Mouse (Mus musculus): ENCODE results near the gene Fscn2.
A peak's percentile ranks its signal among the peaks of the same experiment; 100 is the strongest.
"Not testable (repeated sequence)": the region's sequence is repeated elsewhere in the genome, so short reads cannot be mapped to it uniquely, and the experiment has no call there.

Gene Fscn2

DNA sequence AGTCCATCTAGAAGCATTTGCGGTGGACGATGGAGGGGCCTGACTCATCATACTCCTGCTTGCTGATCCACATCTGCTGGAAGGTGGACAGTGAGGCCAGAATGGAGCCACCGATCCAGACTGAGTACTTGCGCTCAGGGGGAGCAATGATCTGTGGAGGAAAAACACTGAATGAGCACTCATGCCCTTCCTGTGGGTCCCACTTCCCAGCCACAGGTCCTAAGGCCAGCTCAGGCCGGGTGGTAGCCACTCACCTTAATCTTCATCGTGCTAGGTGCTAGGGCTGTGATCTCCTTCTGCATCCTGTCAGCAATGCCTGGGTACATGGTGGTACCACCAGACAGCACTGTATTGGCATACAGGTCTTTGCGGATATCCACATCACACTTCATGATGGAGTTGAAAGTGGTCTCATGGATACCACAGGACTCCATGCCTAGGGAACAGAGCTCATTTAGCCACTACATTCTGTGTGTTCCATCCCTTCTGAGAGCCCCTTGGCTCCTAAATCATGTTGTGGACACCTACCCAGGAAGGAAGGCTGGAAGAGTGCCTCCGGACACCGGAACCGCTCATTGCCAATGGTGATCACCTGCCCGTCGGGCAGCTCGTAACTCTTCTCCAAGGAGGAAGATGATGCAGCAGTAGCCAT lies 14.8 kb upstream of the Fscn2 start:
- DNase-seq (ENCODE audit: low spot score) = not testable (repeated sequence)

DNA sequence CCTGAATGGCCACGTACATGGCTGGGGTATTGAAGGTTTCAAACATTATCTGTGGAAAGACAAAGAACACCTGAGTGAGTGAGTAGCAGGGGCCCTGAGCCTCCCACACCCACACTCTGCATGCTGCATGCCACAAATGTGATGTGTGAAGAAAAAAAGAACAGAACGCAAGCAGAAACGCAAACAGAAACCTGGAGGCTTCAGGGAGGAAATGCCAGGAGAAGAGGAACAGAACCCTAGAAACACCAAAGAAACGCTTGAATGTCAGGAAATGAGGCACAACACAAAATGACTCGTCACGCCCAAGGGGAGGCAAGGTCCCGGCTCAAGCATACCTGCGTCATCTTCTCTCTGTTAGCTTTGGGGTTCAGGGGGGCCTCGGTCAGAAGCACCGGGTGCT lies 14.0 kb upstream of the Fscn2 start:
- DNase-seq (ENCODE audit: low spot score) = no peak

DNA sequence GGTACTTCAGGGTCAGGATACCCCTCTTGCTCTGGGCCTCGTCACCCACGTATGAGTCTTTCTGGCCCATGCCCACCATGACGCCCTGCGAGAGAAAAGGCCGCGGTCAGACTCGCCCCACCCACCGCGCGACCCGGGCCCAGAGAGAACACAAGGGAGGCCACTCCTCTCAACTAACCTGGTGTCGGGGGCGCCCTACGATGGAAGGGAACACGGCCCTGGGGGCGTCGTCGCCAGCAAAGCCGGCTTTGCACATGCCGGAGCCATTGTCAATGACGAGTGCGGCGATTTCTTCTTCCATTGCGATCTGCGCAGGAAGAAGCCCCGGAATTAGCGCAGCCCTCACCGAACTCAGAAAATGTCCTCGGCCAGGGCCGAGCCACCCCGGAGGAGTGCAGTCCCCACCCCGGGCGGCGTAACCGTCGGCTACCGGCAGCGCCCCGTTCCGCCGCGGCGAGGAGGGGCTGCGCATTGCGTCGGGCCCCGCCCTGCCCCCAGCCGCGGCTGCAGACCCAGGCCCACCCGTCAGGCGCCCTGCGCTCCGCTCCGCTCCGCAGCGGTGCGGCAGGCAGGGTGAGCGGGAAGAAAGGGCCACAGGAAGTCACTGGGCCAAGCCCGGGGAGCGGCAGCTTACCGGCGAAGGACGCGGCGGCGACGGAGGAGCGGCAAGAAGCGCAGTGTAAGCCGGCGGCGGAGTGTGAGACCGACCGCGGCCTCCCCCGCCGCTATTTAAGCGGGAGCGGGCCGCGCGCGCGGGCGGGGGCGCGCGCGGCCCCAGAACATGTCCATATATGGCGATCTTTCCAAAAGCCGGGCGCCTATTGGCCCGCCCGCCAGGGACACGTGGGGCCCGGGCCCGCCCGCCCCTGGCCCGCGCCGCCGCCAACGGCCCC lies 13.3 kb upstream of the Fscn2 start, which contains the start of gene Actg1:
Actg1 (minus strand) TSS at position 752 of the 893 bp plus-strand sequence.
- DNase-seq (ENCODE audit: low spot score) = peak; percentile 74

DNA sequence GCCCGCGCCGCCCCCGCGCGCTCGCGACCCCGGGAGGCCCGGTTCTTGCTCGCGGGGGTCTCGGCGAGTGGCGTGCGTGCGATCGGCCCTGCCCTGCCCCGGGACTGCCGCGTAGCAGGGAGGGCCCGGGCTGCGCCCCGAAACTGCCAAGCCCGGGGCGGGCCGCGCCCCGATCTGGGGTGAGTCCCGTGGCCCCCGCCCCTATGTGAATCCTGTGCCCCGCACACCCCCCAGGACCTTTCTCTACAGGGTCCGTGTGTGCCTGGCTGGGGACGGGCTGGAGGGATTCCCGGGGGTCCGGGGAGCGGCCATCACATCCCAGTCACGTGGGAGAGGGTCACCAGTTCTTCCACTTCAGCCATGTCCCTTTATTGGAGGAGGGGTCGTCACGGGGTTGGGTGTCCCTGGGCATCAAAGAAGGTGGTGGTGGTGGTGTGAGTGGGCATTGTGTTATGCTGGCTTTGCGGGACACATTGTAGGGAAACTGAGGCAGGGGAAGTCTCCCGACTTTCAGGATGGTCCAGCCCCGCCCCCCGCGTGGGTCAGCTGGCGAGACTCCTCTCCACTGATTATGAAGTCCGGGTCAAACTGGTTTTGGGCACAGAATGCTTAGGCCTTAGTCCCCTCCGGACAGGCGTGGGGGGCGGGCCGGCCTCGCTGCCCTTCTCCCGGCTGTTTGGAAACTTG lies 12.5 kb upstream of the Fscn2 start:
- DNase-seq (ENCODE audit: low spot score) = no peak

DNA sequence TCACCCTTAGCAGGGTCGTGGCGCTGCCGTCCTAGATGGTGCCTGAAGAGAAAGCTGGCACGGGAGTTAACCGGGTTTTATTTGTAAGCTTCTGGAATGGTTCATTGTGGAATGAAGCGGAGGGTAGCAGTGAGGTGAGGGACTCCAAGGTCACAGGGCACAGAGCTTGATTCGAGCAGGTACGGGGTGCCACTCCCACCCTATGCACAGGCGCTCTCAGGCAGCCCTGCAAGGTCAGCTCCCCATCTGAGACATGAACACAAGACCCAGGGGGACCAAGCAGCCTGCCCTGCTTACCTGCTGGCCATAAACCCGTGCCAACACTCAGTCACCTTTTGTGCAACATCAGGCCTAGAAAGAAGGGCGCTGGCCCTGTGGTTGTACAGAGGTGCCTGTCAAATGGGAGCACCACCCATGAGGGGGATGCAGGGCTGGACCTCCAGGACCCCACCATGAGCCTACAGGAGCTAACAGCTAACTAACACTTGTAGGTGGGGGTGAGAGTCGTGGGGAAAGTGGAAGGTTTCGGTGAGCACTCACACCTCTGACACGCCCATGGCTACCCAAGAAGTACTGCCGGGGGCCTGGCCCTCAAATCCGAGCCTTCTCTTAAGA lies 11.9 kb upstream of the Fscn2 start:
- DNase-seq (ENCODE audit: low spot score) = no peak

DNA sequence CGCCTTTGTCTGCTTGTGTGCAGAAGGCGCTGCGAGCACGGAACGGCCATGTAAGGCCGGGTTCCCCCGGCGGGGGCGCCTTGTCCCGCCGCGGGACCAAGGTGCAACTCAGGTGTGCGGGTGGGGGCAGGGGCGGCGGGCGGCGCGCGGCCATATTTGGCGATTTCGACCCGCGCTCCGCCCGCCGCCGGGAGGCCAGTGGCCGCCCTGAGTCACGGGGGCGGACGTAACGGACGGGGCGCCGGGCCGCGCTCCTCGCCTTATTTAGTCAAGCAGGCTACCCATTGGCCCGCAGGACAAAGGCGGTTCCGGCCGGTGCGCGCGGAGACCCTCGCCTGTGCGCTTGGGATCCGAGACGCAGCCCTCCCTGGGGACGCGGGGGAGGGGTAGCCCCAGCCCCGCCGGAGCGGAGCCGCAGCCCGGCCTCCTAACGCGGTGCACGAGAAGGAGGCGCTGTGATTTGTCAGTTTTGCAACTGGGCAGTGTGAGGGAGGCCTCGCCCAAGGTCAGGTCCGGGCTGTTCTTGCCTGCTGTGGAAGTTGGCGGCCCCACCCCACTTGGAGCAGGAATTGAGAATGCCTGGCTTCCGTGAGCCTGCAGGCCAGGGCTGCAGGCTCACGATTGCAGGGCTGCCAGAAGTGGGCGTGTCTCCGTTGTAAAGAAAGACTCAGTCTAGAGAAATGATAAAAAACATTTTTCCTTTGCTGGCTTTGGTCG lies 11.2 kb upstream of the Fscn2 start:
- DNase-seq (ENCODE audit: low spot score) = peak; percentile 58

DNA sequence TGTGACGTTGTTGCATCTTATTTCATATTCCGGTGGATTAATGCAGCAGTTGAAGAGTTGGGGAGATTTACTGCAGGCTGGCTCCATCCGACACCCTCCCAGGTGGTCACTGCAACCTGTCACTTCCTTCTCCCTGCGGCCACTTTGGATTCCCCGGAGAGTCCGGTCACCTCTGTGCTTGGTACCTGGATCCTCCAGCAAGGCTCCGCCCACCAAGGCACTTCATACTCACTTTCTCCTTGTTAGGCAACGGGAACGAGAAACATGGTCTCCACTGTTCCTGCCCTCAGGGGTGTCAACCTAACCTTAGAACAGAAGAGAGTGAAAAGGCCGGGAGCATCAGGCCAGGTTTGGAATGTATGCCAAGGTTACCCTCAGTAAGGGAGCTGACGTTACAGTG lies 10.6 kb upstream of the Fscn2 start:
- DNase-seq (ENCODE audit: low spot score) = no peak

DNA sequence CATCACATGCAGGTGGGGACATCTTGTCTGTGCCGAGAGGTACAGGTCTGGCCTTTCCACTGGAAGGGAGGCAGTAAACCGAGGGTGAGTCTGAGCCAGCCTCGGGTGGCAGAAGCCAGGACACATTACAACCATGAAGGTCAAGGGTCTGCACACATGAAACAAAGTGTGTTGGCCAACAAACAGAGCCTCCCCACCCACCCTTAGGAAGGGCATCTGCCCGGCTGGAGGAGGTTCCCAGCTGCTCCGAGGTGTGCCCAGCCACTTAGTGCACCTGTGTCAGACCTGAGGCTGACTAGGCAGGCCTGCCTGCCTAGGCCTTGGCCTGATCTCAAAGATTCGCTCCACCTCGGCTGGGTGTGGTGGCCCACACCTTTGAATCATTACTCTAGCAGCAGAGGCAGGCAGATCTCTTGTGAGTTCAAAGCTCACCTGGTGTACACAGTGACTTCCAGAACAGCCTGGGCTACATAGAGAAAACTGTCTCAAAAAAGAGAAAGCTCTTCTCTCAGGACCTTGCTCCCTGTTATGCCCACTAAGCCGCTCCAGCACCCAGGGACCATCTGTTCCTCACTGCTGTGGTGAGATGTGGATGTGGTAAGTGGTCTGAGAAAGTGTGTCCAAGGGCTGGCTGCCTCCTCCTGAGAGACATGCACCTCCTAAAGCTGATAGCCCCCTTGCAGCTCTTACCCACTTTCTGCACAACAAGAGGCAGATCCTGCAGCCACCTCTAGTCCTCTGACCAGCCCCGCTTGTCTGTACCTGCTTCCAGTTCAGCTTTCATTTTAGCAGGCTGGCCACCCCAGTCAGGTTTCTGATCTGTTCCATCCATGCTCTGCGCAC lies 9.9 kb upstream of the Fscn2 start:
- DNase-seq (ENCODE audit: low spot score) = no peak

DNA sequence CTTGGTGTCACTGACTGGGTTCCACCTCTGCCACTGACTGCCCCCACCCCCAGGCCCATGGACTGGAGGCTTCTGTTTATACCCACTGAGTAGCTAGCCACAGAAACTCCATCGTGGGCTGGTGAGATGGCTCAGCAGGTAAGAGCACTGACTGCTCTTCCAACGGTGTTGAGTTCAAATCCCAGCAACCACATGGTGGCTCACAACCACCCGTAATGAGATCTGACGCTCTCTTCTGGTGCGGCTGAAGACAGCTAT lies 9.3 kb upstream of the Fscn2 start:
- DNase-seq (ENCODE audit: low spot score) = not testable (repeated sequence)

DNA sequence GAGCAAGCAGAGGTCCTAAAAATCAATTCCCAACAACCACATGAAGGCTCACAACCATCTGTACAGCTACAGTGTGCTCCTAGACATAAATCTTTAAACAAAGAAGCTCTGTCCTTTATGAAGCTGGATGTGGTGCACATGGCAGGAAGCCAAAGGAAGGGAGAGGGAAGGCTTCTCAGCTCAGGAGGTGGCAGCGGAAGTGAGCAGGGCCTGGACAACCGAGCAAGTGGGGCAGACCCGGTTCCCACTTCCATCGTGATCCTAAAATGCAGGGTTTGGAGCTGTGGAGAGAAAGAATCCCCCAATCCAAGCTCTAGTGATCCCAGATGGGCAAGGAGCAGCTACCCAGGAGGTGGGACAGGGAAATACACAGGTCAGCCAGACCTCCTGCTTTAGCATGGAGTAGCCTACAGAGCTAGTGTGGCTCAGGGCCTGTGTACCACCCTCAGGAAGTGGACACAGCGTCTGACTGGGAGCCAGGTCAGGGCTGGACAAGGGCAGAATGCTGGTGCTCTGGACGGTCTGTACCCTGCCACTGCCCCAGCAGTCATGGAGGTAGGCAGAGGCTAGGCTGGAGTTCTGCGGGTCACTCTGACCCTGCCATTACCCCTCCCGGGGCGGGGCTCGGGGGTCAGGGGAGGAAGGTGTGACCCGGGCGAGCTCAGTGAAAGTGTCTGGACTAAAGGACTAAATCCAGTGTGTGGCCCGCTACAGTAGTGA lies 8.6 kb upstream of the Fscn2 start:
- no peak for DNase-seq (ENCODE audit: low spot score)

DNA sequence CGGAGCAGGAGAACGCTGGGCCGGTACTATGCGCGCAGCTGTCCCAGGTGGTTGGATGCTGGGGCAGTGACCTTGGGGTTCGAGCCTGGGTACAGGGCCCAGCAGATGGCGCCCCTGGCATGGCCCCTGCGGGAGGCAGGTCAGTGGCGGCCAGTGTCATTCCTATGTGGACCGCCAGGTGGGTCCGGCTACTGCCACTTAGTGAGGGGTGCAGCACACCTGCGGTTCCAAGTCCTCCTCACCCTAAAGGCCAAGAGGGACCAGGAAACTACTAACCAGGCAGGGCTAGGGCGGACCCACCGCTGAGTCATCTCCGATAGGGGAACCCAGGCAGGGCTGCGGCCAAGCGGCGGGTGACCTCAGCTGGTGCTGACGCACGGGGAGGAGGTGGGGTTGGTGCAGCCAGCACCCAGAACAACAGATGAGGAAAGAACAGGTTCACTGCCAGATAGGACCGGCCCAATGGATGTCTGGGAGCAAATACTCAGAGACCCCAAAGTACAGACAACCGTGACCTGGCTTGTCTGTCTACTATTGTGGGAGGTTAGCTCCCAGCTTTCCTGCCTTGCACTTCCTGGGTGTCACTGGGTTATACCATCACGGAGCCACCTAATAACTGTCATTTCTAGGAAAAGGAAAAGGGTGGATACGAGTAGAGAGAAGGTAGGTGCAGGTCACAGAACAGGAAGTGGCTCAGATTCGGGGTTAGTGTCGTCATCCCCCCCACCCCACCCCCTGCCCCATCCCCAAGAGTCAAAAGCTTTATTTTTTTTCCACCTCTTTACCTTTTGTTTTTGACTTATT lies 7.6 kb upstream of the Fscn2 start:
- DNase-seq (ENCODE audit: low spot score) = peak; percentile 82

DNA sequence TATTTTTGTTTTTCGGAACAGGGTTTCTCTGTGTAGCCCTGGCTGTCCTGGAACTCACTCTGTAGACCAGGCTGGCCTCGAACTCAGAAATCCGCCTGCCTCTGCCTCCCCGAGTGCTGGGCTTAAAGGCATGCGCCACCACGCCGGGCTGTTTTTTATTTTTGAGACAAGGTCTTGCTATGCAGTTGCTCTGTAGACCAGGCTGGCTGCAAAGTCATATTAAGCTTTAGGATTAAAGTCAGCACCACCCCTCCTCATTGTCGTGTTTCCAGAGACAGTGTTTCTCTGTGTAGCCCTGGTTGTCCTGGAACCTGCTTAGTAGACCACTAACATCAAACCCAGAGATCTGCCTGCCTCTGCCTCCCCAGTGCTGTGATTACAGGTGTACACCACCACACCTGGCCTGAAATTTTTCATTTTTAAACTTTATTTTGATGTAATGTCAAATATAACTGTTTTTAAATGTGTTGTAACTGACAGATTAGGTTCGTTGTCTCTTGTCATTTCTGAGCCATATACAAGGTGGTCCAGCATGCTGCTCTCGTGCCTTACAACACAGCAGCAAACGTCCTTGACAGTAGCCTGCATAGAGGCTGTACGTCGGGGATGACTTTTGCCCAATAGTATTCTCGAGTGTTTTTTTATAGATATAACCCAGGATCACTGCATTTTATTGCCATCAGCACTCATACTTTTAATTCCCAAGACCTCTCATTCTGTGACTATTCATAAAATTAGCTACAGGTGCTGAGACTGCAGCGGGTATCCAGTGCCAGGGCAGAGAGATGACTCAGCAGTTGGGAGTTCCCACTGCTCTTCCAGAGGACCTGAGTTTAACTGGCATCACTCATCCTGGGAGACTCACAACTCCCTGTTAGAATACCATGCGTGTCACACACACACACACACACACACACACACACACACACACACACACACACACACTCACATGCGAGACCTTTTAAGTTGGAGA lies 6.7 kb upstream of the Fscn2 start:
- no peak for DNase-seq (ENCODE audit: low spot score)

DNA sequence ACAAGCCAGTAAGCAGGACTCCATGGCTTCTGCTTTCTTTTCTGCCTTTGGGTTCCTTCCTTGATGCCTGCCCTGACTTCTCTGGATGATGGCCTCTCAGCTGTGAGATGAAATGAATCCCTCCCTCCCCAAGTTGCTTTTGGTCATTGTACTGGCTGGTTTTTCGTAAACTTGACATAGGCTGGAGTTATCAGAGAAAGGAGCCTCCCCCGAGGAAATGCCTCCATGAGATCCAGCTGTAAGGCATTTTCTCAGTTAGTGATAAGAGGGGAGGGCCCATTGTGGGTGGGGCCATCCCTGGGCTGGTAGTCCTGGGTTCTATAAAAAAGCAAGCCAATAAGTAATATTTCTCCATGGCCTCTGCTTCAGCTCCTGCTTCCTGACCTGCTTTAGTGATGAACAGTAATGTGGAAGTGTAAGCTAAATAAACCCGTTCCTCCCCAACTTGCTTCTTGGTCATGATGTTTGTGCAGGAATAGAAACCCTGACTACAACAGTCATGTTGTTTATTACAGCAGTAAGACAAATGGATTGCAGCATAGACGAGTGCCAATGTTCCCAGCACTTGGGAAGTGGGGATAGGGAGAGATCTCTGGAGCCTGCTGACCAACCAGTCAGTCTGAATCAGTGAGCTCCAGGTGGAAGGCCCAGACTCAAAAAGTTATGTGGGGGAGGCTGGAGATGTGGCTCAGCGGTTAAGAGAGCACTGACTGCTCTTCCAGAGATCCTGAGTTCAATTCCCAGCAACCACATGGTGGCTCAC lies 5.9 kb upstream of the Fscn2 start:
- no peak for DNase-seq (ENCODE audit: low spot score)

DNA sequence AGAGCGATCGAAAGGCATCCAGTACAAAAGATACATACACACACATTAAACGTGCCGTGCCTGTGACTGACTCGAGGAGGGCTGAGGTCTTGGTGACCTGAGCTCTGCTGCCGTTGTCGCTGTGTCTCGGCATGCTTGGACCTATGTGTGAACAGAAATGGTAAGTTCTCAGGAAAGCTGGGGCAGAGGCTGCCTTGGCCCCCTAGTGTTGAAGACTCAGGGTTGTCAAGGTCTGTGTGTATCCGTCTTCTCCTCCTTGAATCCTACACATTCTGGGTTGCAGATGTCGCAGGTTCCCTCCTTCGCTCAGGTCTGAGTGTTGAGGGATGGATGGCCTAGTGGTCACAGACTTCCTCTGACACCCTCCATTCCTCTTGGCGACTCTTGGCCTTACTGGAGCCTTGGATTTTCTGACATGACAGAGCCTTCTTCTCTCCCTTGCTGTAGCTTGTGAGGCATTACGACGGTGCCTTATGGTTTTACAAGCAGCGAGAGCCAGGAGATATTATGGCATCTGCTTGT lies 5.0 kb upstream of the Fscn2 start:
- no peak for DNase-seq (ENCODE audit: low spot score)

DNA sequence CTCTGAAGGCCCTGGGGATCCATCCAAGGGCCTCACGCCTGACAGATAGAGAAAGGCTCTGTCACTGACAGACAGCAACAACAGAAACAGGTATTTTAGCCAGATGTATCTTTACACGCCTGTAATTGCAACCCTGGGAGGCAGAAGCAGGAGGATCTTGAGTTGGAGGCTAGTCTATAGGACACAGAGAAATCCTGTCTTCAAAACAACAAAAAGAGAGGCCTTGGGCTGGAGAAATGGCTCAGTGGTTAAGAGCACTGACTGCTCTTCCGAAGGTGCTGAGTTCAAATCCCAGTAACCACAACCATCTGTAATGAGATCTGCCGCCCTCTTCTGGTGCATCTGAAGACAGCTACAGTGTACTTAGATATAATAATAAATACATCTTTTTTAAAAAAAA lies 4.4 kb upstream of the Fscn2 start:
- DNase-seq (ENCODE audit: low spot score) = no peak

DNA sequence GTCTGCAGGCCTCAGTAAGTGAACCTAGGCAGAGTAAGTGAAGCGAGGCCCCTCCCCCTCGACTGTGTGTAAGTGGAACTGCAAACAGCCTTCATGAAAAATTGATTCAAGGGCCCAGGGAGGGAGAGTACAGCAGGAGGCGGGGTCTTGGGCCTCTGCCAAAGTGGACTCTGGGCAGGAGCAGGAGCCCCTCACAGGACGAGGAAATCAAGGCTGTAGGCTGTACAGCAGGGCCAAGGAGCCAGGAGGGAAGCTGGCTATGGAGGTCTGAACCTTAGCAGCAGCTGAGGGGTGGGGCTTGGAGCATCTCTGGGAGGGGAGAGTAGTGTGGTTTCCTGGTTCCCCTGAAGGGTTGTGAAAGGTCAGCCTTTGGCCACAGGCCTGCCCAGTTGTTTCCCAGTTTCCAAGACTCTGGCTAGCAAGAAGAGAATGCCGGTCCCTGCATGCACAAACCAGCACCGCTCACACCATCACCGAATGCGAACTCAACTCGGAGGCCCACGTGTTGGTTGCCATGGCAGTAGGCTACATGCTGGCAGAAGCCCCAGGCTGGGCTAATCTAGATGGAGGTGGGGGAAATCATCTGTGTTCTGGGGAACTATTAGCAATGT lies 3.4 kb upstream of the Fscn2 start:
- no peak for DNase-seq (ENCODE audit: low spot score)

DNA sequence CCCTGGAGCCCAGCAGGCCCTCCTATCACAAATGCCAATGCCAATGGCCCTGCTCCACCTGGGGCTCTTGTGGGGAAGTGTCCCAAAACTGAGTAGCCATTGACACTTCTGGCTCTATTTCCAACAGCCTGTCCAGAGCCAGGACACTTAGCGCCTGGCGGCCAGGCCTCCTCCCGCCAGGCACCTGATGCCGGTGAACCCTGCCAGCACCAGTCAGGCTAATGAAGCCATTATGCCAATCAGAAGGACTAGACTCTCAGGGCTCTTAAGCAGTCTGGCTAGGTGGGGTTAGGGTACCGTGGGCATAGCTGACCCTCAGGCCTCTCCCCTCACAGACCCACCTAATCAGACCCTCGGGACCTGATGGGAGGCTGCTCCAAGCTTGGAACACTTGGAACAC lies 1.9 kb upstream of the Fscn2 start:
- DNase-seq (ENCODE audit: low spot score) = no peak
